In the genomic region with DNA sequence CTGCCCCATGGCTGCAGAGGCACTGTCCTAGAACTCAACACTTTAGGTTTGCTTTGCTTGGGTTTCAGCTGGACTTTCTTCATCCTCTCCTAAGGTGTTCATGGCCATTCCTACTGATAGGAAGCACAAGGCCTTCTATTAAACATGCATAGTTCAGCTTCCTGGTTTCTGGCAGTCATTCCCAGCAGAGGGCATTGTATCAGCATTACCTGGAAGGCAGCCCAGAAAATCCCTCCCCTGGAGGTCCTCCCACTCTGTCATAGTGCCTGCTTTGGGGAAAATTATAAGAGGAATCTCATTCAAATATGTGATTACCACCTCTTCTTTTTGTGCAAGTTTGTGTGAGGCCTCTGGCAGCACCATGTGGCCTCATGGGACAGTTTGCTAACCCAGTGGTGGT, we compare ENCODE assay signal across 13 mouse cellular contexts.
A peak's percentile ranks its signal among the peaks of the same experiment; 100 is the strongest.
DNase-seq lines count a peak whose midpoint lies in the region; ATAC-seq and TF ChIP-seq lines count a peak whose summit lies in the region.
"Had no signal": no experiment of that assay in that cellular context is flagged by ENCODE, and none has a peak within 500 bp of the region (broad histone marks: within the 10 kb centered on the region; RNA-seq: fewer than 3 reads in every experiment).

No protein-coding gene starts in this region.

- no peaks in the 10 kb centered on the region for H3K79me2 ChIP-seq in heart, adult 2 months (replicated peaks; ENCODE audit: control insufficient read depth, insufficient read depth, low read length)

- no peaks in the 10 kb centered on the region for H3K36me3 ChIP-seq in heart, adult 2 months (ENCODE audit: control insufficient read depth, insufficient read depth, low read length)
- H3K36me3 ChIP-seq in hindbrain, embryonic 12.5 days, result no peaks in the 10 kb centered on the region
- H3K36me3 ChIP-seq: embryonic facial prominence, embryonic 15.5 days; heart, embryonic 10.5 days; liver, embryonic 12.5 days had no signal

- H3K9ac ChIP-seq in heart, adult 2 months (ENCODE audit: low read depth, low read length), result no peak overlapping the region
- H3K9ac ChIP-seq in hindbrain, embryonic 12.5 days, result no peak overlapping the region
- H3K9ac ChIP-seq: embryonic facial prominence, embryonic 15.5 days; liver, embryonic 12.5 days had no signal

- no peak for TF ChIP-seq POLR2A in heart, adult 2 months (IDR thresholded peaks at IDR 0.05; ENCODE audit: insufficient read depth, low read depth, low read length)

- intact Hi-C loops in heart, postnatal 10 days (cut with DNase I), result no loop called here
- intact Hi-C loops in heart, adult 2 months (cut with DNase I), result no loop called here
- intact Hi-C loops in left cerebral cortex, postnatal 4 days (cut with DNase I), result no loop called here
- intact Hi-C loops in left cerebral cortex, postnatal 14 days (cut with DNase I), result no loop called here

- no peak for ATAC-seq in hindbrain, embryonic 12.5 days (ENCODE audit: low FRiP score)
- ATAC-seq: CD4-positive, CD25-positive, alpha-beta regulatory T cell, adult 4 months; hindbrain, embryonic 16.5 days; liver, embryonic 12.5 days had no signal

- TF ChIP-seq EP300 in heart, adult 2 months (IDR thresholded peaks at IDR 0.05; ENCODE audit: insufficient read depth, low read depth, low read length), result no peak

- no peaks in the 10 kb centered on the region for H3K4me1 ChIP-seq in heart, adult 2 months (ENCODE audit: control insufficient read depth, insufficient read depth, low read length)
- no peaks in the 10 kb centered on the region for H3K4me1 ChIP-seq in hindbrain, embryonic 12.5 days
- H3K4me1 ChIP-seq: heart, embryonic 10.5 days; liver, embryonic 12.5 days had no signal

- no peaks in the 10 kb centered on the region for H3K9me3 ChIP-seq in hindbrain, embryonic 12.5 days (replicated peaks)
- H3K9me3 ChIP-seq: embryonic facial prominence, embryonic 15.5 days; heart, embryonic 10.5 days; liver, embryonic 12.5 days had no signal

- no peak overlapping the region for H3K4me3 ChIP-seq in heart, adult 2 months
- no peak overlapping the region for H3K4me3 ChIP-seq in hindbrain, embryonic 12.5 days
- H3K4me3 ChIP-seq: embryonic facial prominence, embryonic 15.5 days; heart, embryonic 10.5 days; liver, embryonic 12.5 days had no signal

- peak; percentile 29 to 40 for DNase-seq in heart, postnatal 10 days
- DNase-seq in heart, adult 2 months, result no peak
- DNase-seq in left cerebral cortex, postnatal 4 days, result peak; percentile 50
- no peak for DNase-seq in left cerebral cortex, postnatal 14 days (ENCODE audit: low spot score in 2 of 2)
- peak; percentile 45 for DNase-seq in adipocyte (ENCODE audit: low spot score)
- peak; percentile 48 for DNase-seq in cerebellum, adult 9-10 months
- no peak for DNase-seq in gastrocnemius, postnatal 10 days

- no peak for TF ChIP-seq CTCF in heart, adult 2 months (IDR thresholded peaks at IDR 0.05)

- H3K27ac ChIP-seq in heart, adult 2 months, result no peak overlapping the region
- no peak overlapping the region for H3K27ac ChIP-seq in hindbrain, embryonic 12.5 days
- H3K27ac ChIP-seq: embryonic facial prominence, embryonic 15.5 days; heart, embryonic 10.5 days; liver, embryonic 12.5 days had no signal

- no peaks in the 10 kb centered on the region for H3K27me3 ChIP-seq in heart, adult 2 months (ENCODE audit: control insufficient read depth, insufficient read depth, low read length)
- no peaks in the 10 kb centered on the region for H3K27me3 ChIP-seq in hindbrain, embryonic 12.5 days
- H3K27me3 ChIP-seq: embryonic facial prominence, embryonic 15.5 days; liver, embryonic 12.5 days had no signal

- H3K4me2 ChIP-seq in hindbrain, embryonic 12.5 days (replicated peaks), result no peak overlapping the region
- H3K4me2 ChIP-seq: embryonic facial prominence, embryonic 15.5 days; liver, embryonic 12.5 days had no signal

Comparison
In these comparisons a context has a peak if more than half of its experiments do, and no peak if none do; other contexts are left out.
1. DNase-seq: peak in heart, postnatal 10 days (2 of 2), left cerebral cortex, postnatal 4 days (single experiment), adipocyte (single experiment) and cerebellum, adult 9-10 months (single experiment); none in heart, adult 2 months (0 of 2), left cerebral cortex, postnatal 14 days (0 of 2) and gastrocnemius, postnatal 10 days (single experiment).